Mouse (Mus musculus) heart, postnatal 0 days (tissue): ENCODE measurements around the gene Galr2.

ENCODE experiments used
- CTCF ChIP-seq: IDR thresholded peaks from 2 replicates; pipeline ENCODE4 v1.5.1; 2016; ENCODE audit warnings: antibody characterized with exemption, control low read depth, low read depth
- EP300 ChIP-seq: IDR thresholded peaks from 2 replicates; pipeline ENCODE4 v1.6.1; 2016; ENCODE audit warnings: antibody characterized with exemption, low read depth

DNA sequence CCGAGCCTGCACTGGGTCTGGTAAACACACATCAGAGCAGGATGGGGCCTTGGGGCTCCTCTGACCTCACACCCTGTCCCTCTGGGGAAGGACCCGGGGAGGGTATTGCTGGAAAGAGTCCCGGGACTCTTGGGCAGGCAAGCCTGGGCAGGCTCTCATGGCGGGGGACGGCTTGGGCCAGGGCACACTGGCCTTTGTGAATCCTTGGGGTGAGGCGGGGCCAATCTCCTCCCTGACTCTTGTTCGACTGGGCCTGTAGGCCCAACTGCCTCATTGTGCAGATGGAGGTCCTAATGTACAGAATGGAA, 49.4 kb downstream of the Galr2 start:
- no peak for TF ChIP-seq CTCF
- no peak for TF ChIP-seq EP300
